Mouse (Mus musculus): ENCODE data around the gene Ppp1r35. TPM values are rescaled to one million over a fixed set of nuclear protein-coding genes. Genes with fewer than 3 reads are reported as not detected.

Ppp1r35 gene
- polyA plus RNA-seq, 1 experiment from 2014 or later: 64.9 TPM

DNA sequence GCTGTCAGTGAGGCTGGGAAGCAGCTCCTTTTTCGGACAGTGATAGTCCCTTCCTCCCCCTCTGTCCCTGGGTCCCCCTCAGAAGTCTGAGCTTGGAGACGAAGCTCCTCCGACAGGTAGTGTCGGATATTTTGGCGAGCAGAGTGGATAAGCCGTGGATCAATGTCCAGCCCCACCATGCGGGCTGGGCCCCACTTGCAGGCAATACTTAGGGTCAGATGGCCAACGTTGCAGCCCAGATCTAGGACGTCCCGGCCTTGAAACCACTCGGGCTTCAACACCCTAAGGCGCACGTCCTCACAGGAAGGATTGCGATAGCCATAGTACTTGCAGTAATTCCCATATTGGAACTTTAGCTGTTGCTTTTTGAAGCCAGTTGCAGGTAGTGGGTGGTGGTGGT lies 5.9 kb downstream of the Ppp1r35 start:
- H3K9ac ChIP-seq (ENCODE audit: low read depth, low read length): peak overlapping the region; percentile 94
- WGBS: 87% methylated on average over 14 of the region's 14 CpGs
- H3K4me2 ChIP-seq (replicated peaks; ENCODE audit: low read depth, low read length): peak overlapping the region; percentile 87
- no peaks in the 10 kb centered on the region for H3K27me3 ChIP-seq (ENCODE audit: control insufficient read depth, insufficient read depth, low read length)
- peak overlapping the region; percentile 86 for H3K4me3 ChIP-seq (ENCODE audit: low read depth, low read length)
- 0 out of 2 replicates have a peak overlapping the region, but pooled peaks have one; percentile 99 for H3K27ac ChIP-seq (ENCODE audit: low read depth, low read length)
- no peak for DNase-seq (ENCODE audit: low spot score)
- no peak for ATAC-seq (ENCODE audit: low FRiP score)
- H3K36me3 ChIP-seq (ENCODE audit: control insufficient read depth, insufficient read depth, low read length): peaks cover 5% of the 10 kb centered on the region; the same call in 1 of the 2 replicates
- peaks cover 23% of the 10 kb centered on the region for H3K4me1 ChIP-seq (replicated peaks; ENCODE audit: control insufficient read depth, insufficient read depth, low read length)
- H3K9me3 ChIP-seq (ENCODE audit: control insufficient read depth, low read length): no peaks in the 10 kb centered on the region

DNA sequence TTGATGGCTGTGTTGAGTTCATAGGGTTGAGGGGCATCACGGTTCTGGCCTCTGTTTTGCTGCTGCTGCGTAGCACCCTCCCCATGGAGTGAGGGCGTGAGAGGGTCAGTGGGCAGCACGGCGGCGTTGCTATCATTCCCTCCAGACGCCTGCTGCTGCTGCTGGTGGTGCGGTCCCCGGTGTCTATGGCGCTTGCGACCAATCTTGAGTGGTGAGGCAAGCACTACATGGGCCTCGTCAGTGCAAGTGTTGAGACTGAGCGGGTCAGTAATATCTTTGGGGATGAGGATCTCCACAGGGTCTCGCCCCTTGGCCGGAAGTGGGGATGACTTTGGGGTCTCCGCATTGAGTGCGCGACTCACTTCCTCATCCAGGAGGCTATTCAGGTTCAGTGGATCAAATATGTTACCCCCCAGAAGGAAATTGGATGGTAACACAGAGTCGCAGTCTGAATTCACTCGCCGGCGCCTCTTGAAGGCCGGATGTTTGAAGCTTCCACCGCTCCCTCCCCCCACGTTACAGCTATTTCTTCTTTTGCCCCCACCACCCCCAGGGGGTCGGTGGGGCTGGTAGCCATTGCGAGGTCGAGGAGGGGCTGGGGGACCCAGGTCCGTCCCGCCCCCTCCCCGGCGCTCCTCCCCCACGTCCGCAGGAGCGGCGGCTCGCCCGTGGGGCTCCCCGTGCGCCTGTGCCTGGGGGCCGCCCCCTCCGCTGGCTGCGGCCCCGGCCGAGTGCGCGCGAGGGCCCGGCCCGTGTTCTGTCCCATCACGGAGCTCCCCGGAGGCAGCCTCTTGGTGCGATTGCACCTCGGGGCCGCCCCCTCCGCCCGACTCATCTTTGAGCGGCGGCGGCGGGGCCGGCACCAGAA lies 6.7 kb downstream of the Ppp1r35 start:
- Histone ChIP-seq H3K9ac (ENCODE audit: low read depth, low read length) (peak overlapping the region; percentile 94), H3K27ac (ENCODE audit: low read depth, low read length) (peak overlapping the region; percentile 99), H3K4me2 (replicated peaks; ENCODE audit: low read depth, low read length) (peak overlapping the region; percentile 87), H3K36me3 (ENCODE audit: control insufficient read depth, insufficient read depth, low read length) (peaks cover 5% of the 10 kb centered on the region; the same call in 1 of the 2 replicates), H3K9me3 (ENCODE audit: control insufficient read depth, low read length) (no peaks in the 10 kb centered on the region), H3K4me3 (ENCODE audit: low read depth, low read length) (peak overlapping the region; percentile 86), H3K4me1 (replicated peaks; ENCODE audit: control insufficient read depth, insufficient read depth, low read length) (peaks cover 21% of the 10 kb centered on the region), H3K27me3 (ENCODE audit: control insufficient read depth, insufficient read depth, low read length) (no peaks in the 10 kb centered on the region)
- WGBS: 5% methylated on average over 50 of the region's 62 CpGs
- ATAC-seq (ENCODE audit: low FRiP score) (peak; percentile 18; the same call in 1 of the 2 replicates), DNase-seq (ENCODE audit: low spot score) (peak; percentile 53)

DNA sequence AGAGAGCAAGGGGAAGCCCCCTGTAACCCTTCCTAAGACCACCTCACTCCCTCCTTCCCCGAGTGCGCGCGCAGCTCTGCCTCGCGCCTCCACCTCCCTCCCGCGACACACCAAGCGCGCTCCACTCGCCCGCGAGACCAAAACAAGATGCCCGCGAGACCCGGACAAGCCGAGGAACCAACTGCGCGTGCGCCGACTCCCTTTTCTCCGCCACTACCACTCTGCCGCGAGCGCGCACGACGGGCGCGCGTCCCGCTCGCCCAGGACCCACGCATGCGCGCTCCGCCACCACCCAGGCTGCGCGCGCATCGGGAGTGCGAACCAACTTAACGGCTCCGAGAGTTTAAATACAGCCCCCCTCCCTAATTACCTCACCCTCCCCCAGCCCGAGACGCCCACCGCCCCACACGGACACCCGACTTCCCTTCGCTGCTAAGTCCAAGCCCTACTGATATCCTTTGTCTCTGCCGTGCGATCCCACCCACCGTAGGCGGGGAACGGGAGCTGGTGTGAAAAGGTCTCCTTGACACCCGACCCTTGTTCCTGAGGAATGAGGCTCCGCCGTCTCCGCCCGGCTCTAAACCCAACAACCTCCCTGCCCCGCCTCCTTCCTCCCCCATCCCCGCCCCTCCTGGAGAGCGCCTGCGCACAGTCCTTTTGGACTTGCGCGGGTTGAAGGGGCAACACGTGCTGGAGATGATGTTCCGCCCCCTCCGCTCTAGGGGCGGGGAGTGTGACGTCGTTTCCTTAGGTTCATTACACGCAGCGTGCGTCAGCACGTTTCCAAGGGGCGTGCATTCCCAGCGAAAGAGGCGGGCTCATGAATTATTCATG lies 7.7 kb downstream of the Ppp1r35 start:
- peak; percentile 100 for DNase-seq (ENCODE audit: low spot score)
- H3K4me1 ChIP-seq (replicated peaks; ENCODE audit: control insufficient read depth, insufficient read depth, low read length): peaks cover 21% of the 10 kb centered on the region
- peak; percentile 90 for ATAC-seq (ENCODE audit: low FRiP score)
- H3K9ac ChIP-seq (ENCODE audit: low read depth, low read length): peak overlapping the region; percentile 94
- peaks cover 4% of the 10 kb centered on the region; the same call in 1 of the 2 replicates for H3K36me3 ChIP-seq (ENCODE audit: control insufficient read depth, insufficient read depth, low read length)
- H3K9me3 ChIP-seq (ENCODE audit: control insufficient read depth, low read length): no peaks in the 10 kb centered on the region
- peak overlapping the region; percentile 99 for H3K27ac ChIP-seq (ENCODE audit: low read depth, low read length)
- peak overlapping the region; percentile 87 for H3K4me2 ChIP-seq (replicated peaks; ENCODE audit: low read depth, low read length)
- no peaks in the 10 kb centered on the region for H3K27me3 ChIP-seq (ENCODE audit: control insufficient read depth, insufficient read depth, low read length)
- peak overlapping the region; percentile 86 for H3K4me3 ChIP-seq (ENCODE audit: low read depth, low read length)
- under 1% methylated on average over 79 of the region's 79 CpGs for WGBS

DNA sequence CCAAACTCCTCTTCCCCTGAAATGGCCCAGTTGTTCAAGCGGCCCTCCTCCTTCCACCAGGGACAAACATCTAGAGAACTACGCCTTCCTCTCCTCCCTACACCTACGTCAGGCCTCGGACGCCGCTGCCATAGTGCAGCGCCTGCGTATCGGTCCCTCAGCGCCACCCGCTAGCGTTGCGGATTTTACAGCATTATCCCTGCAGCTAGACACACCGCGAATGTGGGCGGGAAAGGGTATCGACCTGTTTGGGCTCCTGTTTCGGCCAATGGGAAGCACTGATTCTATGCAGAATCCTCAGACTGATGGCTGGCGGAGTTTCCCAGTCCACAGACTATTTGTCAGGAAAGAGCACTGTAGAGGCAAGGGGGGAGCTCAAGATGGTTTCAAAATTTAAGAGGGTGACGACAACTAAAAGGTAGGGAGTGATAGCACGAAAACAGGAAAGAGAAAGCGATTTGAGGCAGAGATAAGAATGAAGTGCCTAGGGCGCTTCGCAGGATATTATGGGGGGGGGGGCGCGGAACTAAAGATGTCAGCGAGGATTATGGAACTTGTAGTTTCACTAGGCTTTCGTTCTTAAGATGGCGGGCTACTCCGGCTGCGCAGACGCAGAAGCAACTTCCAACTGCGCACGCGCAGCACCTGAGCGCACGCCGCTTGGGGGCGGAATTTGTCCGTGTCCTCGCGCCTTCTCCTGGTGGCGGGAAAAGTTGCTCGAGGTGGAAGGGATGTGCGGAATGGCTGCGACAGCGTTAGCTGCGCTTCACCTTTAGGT lies 8.7 kb downstream of the Ppp1r35 start, which contains the start of the genes Mepce and Zcwpw1:
TSS of gene Mepce (minus strand) at position 505 of the 778 bp plus-strand sequence.
TSS of gene Zcwpw1 (plus strand) at position 648 of the 778 bp plus-strand sequence.
- peaks cover 3% of the 10 kb centered on the region; the same call in 1 of the 2 replicates for H3K36me3 ChIP-seq (ENCODE audit: control insufficient read depth, insufficient read depth, low read length)
- ATAC-seq (ENCODE audit: low FRiP score): peak; percentile 63
- H3K4me1 ChIP-seq (replicated peaks; ENCODE audit: control insufficient read depth, insufficient read depth, low read length): peaks cover 21% of the 10 kb centered on the region
- peak; percentile 98 for DNase-seq (ENCODE audit: low spot score)
- peak within 1 kb of the TSS; percentile 86 for H3K4me3 ChIP-seq (ENCODE audit: low read depth, low read length)
- peak within 1 kb of the TSS; percentile 94 for H3K9ac ChIP-seq (ENCODE audit: low read depth, low read length)
- H3K9me3 ChIP-seq (ENCODE audit: control insufficient read depth, low read length): no peaks in the 10 kb centered on the region
- H3K27ac ChIP-seq (ENCODE audit: low read depth, low read length): peak within 1 kb of the TSS; percentile 99
- H3K27me3 ChIP-seq (ENCODE audit: control insufficient read depth, insufficient read depth, low read length): no peaks in the 10 kb centered on the region
- under 1% methylated on average over 48 of the region's 48 CpGs for WGBS
- peak within 1 kb of the TSS; percentile 87 for H3K4me2 ChIP-seq (replicated peaks; ENCODE audit: low read depth, low read length)

DNA sequence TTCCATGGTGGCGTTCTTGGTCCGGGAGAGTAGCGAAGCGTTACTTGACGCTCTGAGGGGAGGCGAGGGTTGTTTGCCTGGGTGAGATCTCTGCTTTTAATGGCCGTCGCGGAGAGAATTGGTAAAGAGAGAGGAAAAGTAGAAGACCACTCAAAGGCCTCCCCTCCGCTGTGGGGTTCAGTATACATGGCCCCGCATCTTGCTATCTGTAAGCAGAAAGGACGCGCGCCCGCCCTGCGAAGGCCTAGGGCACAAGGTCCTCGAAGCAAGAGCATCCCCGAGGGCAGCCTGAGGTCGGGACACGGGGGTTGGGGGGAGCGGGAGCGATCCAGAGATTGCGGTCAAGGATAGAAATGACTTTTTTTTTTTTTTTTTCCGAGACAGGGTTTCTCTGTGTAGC lies 9.5 kb downstream of the Ppp1r35 start:
- H3K4me3 ChIP-seq (ENCODE audit: low read depth, low read length): no peak overlapping the region
- peaks cover 17% of the 10 kb centered on the region for H3K4me1 ChIP-seq (replicated peaks; ENCODE audit: control insufficient read depth, insufficient read depth, low read length)
- no peak for DNase-seq (ENCODE audit: low spot score)
- no peak for ATAC-seq (ENCODE audit: low FRiP score)
- peaks cover 3% of the 10 kb centered on the region; the same call in 1 of the 2 replicates for H3K36me3 ChIP-seq (ENCODE audit: control insufficient read depth, insufficient read depth, low read length)
- H3K9me3 ChIP-seq (ENCODE audit: control insufficient read depth, low read length): no peaks in the 10 kb centered on the region
- no peaks in the 10 kb centered on the region for H3K27me3 ChIP-seq (ENCODE audit: control insufficient read depth, insufficient read depth, low read length)
- WGBS: 66% methylated on average over 24 of the region's 24 CpGs
- no peak overlapping the region for H3K9ac ChIP-seq (ENCODE audit: low read depth, low read length)
- no peak overlapping the region for H3K4me2 ChIP-seq (replicated peaks; ENCODE audit: low read depth, low read length)
- no peak overlapping the region for H3K27ac ChIP-seq (ENCODE audit: low read depth, low read length)

DNA sequence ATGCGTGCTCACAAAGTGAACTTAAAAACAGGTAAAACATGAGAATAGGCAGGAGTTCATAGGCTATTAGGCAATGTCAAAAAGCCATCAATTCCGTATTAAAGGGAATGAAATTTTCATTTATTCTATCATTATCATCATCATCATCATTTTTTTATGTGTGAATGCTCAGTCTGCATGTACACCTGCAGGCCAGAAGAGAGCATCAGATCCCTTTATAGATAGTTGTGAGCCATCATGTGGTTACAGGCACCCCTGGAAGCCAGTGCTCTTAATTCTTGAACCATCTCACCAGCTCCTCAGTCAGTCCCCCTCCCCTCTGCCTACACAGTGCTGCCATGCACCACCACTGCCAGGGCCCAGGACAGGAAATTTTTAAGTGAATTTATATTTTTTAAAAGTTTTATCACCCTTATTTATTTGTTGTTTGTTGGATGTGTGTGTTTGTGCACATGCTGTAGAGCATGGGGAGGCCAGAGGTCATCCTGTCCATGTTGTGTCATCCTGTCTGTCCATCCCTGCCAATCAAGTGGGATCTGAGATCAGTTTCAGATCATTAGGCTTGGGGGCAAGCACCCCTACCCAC lies 10.4 kb downstream of the Ppp1r35 start:
- Histone ChIP-seq H3K27me3 (ENCODE audit: control insufficient read depth, insufficient read depth, low read length) (no peaks in the 10 kb centered on the region), H3K36me3 (ENCODE audit: control insufficient read depth, insufficient read depth, low read length) (peaks cover 3% of the 10 kb centered on the region; the same call in 1 of the 2 replicates), H3K4me2 (replicated peaks; ENCODE audit: low read depth, low read length) (no peak overlapping the region), H3K4me1 (replicated peaks; ENCODE audit: control insufficient read depth, insufficient read depth, low read length) (peaks cover 10% of the 10 kb centered on the region), H3K4me3 (ENCODE audit: low read depth, low read length) (no peak overlapping the region), H3K9ac (ENCODE audit: low read depth, low read length) (no peak overlapping the region), H3K9me3 (ENCODE audit: control insufficient read depth, low read length) (no peaks in the 10 kb centered on the region), H3K27ac (ENCODE audit: low read depth, low read length) (no peak overlapping the region)
- 96% methylated on average over 2 of the region's 2 CpGs for WGBS
- ATAC-seq (ENCODE audit: low FRiP score): no peak
- no peak for DNase-seq (ENCODE audit: low spot score)

DNA sequence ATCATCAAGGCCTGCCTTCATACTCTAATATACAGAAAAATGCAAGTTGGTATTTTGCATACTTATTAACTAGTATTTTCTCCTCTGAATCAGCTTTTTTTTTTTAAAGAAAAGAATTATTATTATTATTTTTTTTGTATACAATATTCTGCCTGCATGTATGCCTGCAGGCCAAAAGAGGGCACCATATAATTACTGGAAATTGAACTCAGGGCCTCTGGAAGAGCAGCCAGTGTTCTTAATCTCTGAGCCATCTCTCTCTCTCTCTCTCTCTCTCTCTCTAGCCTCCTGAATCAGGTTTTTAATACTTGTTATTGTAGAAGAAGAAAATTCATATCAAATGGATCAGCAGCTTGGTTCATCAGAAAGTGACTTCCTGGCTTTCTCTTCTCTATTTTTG lies 12.9 kb downstream of the Ppp1r35 start:
- no peak overlapping the region for H3K9ac ChIP-seq (ENCODE audit: low read depth, low read length)
- no peaks in the 10 kb centered on the region for H3K4me1 ChIP-seq (replicated peaks; ENCODE audit: control insufficient read depth, insufficient read depth, low read length)
- DNase-seq (ENCODE audit: low spot score) (no peak), ATAC-seq (ENCODE audit: low FRiP score) (no peak)
- H3K27me3 ChIP-seq (ENCODE audit: control insufficient read depth, insufficient read depth, low read length): no peaks in the 10 kb centered on the region
- no peak overlapping the region for H3K27ac ChIP-seq (ENCODE audit: low read depth, low read length)
- H3K4me2 ChIP-seq (replicated peaks; ENCODE audit: low read depth, low read length): no peak overlapping the region
- no peaks in the 10 kb centered on the region for H3K9me3 ChIP-seq (ENCODE audit: control insufficient read depth, low read length)
- H3K36me3 ChIP-seq (ENCODE audit: control insufficient read depth, insufficient read depth, low read length): no peaks in the 10 kb centered on the region
- no peak overlapping the region for H3K4me3 ChIP-seq (ENCODE audit: low read depth, low read length)

DNA sequence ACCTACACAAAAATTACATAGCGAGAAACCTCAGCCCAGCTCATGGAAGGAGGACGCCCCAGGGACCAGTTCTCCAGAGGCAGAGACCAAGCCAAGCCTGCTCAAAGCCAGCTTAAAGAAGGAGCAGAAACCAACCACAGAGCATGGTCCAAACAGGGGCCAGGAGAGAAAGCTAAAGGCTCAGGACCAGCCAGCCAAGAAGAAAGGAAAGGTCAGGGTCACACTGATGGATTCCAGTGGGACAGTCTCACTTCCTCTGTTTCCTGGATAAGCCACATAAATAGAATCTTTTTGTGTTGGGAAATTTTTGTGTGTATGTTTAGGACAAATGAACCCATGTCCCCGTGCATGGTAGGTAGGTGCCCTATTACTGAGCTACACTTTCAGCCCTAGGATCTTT lies 18.0 kb downstream of the Ppp1r35 start:
- H3K36me3 ChIP-seq (ENCODE audit: control insufficient read depth, insufficient read depth, low read length): no peaks in the 10 kb centered on the region
- no peaks in the 10 kb centered on the region for H3K27me3 ChIP-seq (ENCODE audit: control insufficient read depth, insufficient read depth, low read length)
- ATAC-seq (ENCODE audit: low FRiP score) (no peak), DNase-seq (ENCODE audit: low spot score) (no peak)
- no peak overlapping the region for H3K4me2 ChIP-seq (replicated peaks; ENCODE audit: low read depth, low read length)
- H3K9ac ChIP-seq (ENCODE audit: low read depth, low read length): no peak overlapping the region
- H3K4me3 ChIP-seq (ENCODE audit: low read depth, low read length): no peak overlapping the region
- WGBS: 84% methylated on average over 3 of the region's 3 CpGs
- H3K9me3 ChIP-seq (ENCODE audit: control insufficient read depth, low read length): no peaks in the 10 kb centered on the region
- H3K4me1 ChIP-seq (replicated peaks; ENCODE audit: control insufficient read depth, insufficient read depth, low read length): no peaks in the 10 kb centered on the region
- no peak overlapping the region for H3K27ac ChIP-seq (ENCODE audit: low read depth, low read length)
